Mouse (Mus musculus): ENCODE measurements around the gene Fcrl1.

DNA sequence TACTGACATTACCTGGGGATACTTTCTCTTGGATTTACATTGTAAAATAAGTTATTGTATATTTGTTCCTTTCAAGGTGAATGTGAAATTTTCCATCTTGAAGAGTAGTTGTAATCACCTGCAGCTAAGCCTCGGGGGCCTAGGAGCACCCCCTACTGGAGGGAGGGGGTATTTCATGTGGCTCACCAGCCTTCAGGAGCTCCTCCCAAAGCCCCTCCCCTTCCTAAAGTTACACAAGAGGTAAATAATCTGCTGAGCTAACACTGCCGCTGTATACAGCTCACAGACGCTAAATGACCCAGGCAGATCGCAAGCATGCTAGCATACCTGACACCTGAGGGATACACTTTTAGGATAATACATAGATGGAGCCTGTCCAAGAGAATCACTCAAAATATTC, 32.0 kb downstream of the Fcrl1 start:
- TF ChIP-seq CTCF (conservative IDR thresholded peaks at IDR 0.05; ENCODE audit: insufficient read depth, insufficient read length, low read depth, low read length) = peak; percentile 39
- TF ChIP-seq POLR2A (IDR thresholded peaks at IDR 0.05; ENCODE audit: low read depth, low read length) = no peak
